Mouse (Mus musculus) liver, embryonic 12.5 days (tissue): Measurements from ENCODE around the gene D8Ertd738e. TPM values are rescaled to one million over a fixed set of nuclear protein-coding genes. Genes with fewer than 3 reads are reported as not detected.
"Not testable (repeated sequence)": the region's sequence is repeated elsewhere in the genome, so short reads cannot be mapped to it uniquely, and the experiment has no call there.

Source experiments
- ATAC-seq: fragments of 200-750 bp; cut with Nextera tagmentation; 2 replicates; pipeline ENCODE4 v1.8.0; 2017; ENCODE audit warnings: moderate number of reproducible peaks, mild to moderate bottlenecking, moderate library complexity
- H3K27ac ChIP-seq: fragments of 300-500 bp; sonication (generic); 2 replicates; pipeline ENCODE4 v1.5.1; 2016; ENCODE audit warnings: mild to moderate bottlenecking
- H3K27me3 ChIP-seq: fragments of 300-500 bp; sonication (generic); replicated peaks from 2 replicates; pipeline ENCODE4 v1.6.1; 2016; ENCODE audit warnings: mild to moderate bottlenecking, moderate library complexity
- H3K36me3 ChIP-seq: fragments of 300-500 bp; sonication (generic); 2 replicates; pipeline ENCODE4 v1.6.1; 2016; ENCODE audit warnings: mild to moderate bottlenecking, moderate library complexity
- H3K4me1 ChIP-seq: fragments of 300-500 bp; sonication (generic); 2 replicates; pipeline ENCODE4 v1.6.1; 2016
- H3K4me2 ChIP-seq: fragments of 300-500 bp; sonication (generic); 2 replicates; pipeline ENCODE4 v1.6.1; 2016; ENCODE audit warnings: mild to moderate bottlenecking, moderate library complexity
- H3K4me3 ChIP-seq: fragments of 300-500 bp; sonication (generic); 2 replicates; pipeline ENCODE4 v1.5.1; 2016; ENCODE audit warnings: mild to moderate bottlenecking, moderate library complexity
- H3K9ac ChIP-seq: fragments of 300-500 bp; sonication (generic); 2 replicates; pipeline ENCODE4 v1.6.1; 2016; ENCODE audit warnings: mild to moderate bottlenecking, moderate library complexity
- H3K9me3 ChIP-seq: fragments of 300-500 bp; sonication (generic); replicated peaks from 2 replicates; pipeline ENCODE4 v1.6.1; 2016; ENCODE audit warnings: mild to moderate bottlenecking, moderate library complexity
- WGBS: fragments of 180-500 bp; shearing (Covaris S2); methylation state at CpG from one replicate; pipeline ENCODE4 v1.1.7; 2016; ENCODE audit not compliant: insufficient replicate concordance; 5-methylcytosine and 5-hydroxymethylcytosine counted together
- polyA plus RNA-seq: library from polyadenylated mRNA; unstranded; fragments of >200 nt; fragmentation: Nextera tagmentation; extraction: Ambion mirVana; gene quantifications from 2 replicates; pipeline ENCODE4 v1.2.1, GENCODE M21; 2016

D8Ertd738e gene
- 249 and 259 TPM in 2 replicates for polyA plus RNA-seq

GRCm38 (mm10) chr8:84249257-84250170 lies at the start of gene D8Ertd738e:
D8Ertd738e (minus strand) TSS chr8:84249719.
- no peaks in the 10 kb centered on the region for H3K9me3 ChIP-seq
- peaks cover 82% of the 10 kb centered on the region for H3K36me3 ChIP-seq
- H3K27ac ChIP-seq = peak within 1 kb of the TSS; percentile 86
- peak within 1 kb of the TSS; percentile 90 for H3K9ac ChIP-seq
- ATAC-seq = peak; percentile 91
- H3K27me3 ChIP-seq = no peaks in the 10 kb centered on the region
- H3K4me3 ChIP-seq = peak within 1 kb of the TSS; percentile 94
- 3% methylated on average over 52 of the region's 52 CpGs for WGBS
- peaks cover 26% of the 10 kb centered on the region for H3K4me1 ChIP-seq
- H3K4me2 ChIP-seq = peak within 1 kb of the TSS; percentile 85

- Histone ChIP-seq H3K27ac (no peak overlapping the region), H3K4me3 (no peak overlapping the region), H3K36me3 (no peaks in the 10 kb centered on the region), H3K9me3 (no peaks in the 10 kb centered on the region), H3K4me2 (no peak overlapping the region), H3K9ac (no peak overlapping the region), H3K4me1 (no peaks in the 10 kb centered on the region), H3K27me3 (peaks cover 38% of the 10 kb centered on the region)
- 61% methylated on average over 5 of the region's 5 CpGs for WGBS
- no peak for ATAC-seq
Measured at GRCm38 (mm10) chr8:84297029-84297785, 47.7 kb upstream of the D8Ertd738e start.

- H3K9ac ChIP-seq = no peak overlapping the region
- H3K9me3 ChIP-seq = no peaks in the 10 kb centered on the region
- H3K4me3 ChIP-seq = no peak overlapping the region
- no peaks in the 10 kb centered on the region for H3K36me3 ChIP-seq
- no peak for ATAC-seq
- 18% methylated on average over 8 of the region's 8 CpGs for WGBS
- H3K4me1 ChIP-seq = no peaks in the 10 kb centered on the region
- no peak overlapping the region for H3K27ac ChIP-seq
- H3K27me3 ChIP-seq = peaks cover 29% of the 10 kb centered on the region
- no peak overlapping the region for H3K4me2 ChIP-seq
Measured at GRCm38 (mm10) chr8:84291688-84292087, 42.2 kb upstream of the D8Ertd738e start.

- no peaks in the 10 kb centered on the region for H3K9me3 ChIP-seq
- H3K9ac ChIP-seq = no peak overlapping the region
- no peaks in the 10 kb centered on the region for H3K4me1 ChIP-seq
- no peak overlapping the region for H3K4me2 ChIP-seq
- H3K4me3 ChIP-seq = no peak overlapping the region
- no peaks in the 10 kb centered on the region for H3K36me3 ChIP-seq
- WGBS = 54% methylated on average over 5 of the region's 5 CpGs
- no peak overlapping the region for H3K27ac ChIP-seq
- no peak for ATAC-seq
- peaks cover 23% of the 10 kb centered on the region for H3K27me3 ChIP-seq
Measured at GRCm38 (mm10) chr8:84291086-84291485, 41.6 kb upstream of the D8Ertd738e start.

GRCm38 (mm10) chr8:84288892-84289291 lies 39.4 kb upstream of the D8Ertd738e start:
- H3K4me2 ChIP-seq = no peak overlapping the region
- H3K4me1 ChIP-seq = no peaks in the 10 kb centered on the region
- no peak overlapping the region for H3K9ac ChIP-seq
- H3K27ac ChIP-seq = no peak overlapping the region
- H3K4me3 ChIP-seq = no peak overlapping the region
- H3K36me3 ChIP-seq = no peaks in the 10 kb centered on the region
- H3K27me3 ChIP-seq = 0 out of 2 replicates have a peak, but pooled peaks cover 5% of the 10 kb centered on the region
- no peaks in the 10 kb centered on the region for H3K9me3 ChIP-seq
- 49% methylated on average over 2 of the region's 2 CpGs for WGBS
- no peak for ATAC-seq

GRCm38 (mm10) chr8:84285665-84286064 lies 36.1 kb upstream of the D8Ertd738e start:
- not testable (repeated sequence) for H3K9me3 ChIP-seq, ATAC-seq, H3K27me3 ChIP-seq, H3K4me3 ChIP-seq, H3K9ac ChIP-seq, H3K4me1 ChIP-seq, H3K36me3 ChIP-seq, H3K27ac ChIP-seq, H3K4me2 ChIP-seq
- WGBS = 31% methylated on average over 5 of the region's 5 CpGs

- Histone ChIP-seq H3K4me1 (no peaks in the 10 kb centered on the region), H3K27me3 (no peaks in the 10 kb centered on the region), H3K9me3 (no peaks in the 10 kb centered on the region), H3K4me3 (no peak overlapping the region), H3K27ac (no peak overlapping the region), H3K4me2 (peak overlapping the region; percentile 4; the same call in 1 of the 2 replicates), H3K9ac (0 out of 2 replicates have a peak overlapping the region, but pooled peaks have one; percentile 27), H3K36me3 (no peaks in the 10 kb centered on the region)
- WGBS = 28% methylated on average over 9 of the region's 9 CpGs
- ATAC-seq = no peak
Measured at GRCm38 (mm10) chr8:84284608-84285063, 35.1 kb upstream of the D8Ertd738e start.

- Histone ChIP-seq H3K4me1 (peaks cover 14% of the 10 kb centered on the region), H3K36me3 (no peaks in the 10 kb centered on the region), H3K4me3 (no peak overlapping the region), H3K27me3 (no peaks in the 10 kb centered on the region), H3K9me3 (no peaks in the 10 kb centered on the region), H3K27ac (no peak overlapping the region), H3K4me2 (no peak overlapping the region), H3K9ac (no peak overlapping the region)
- no peak for ATAC-seq
- 54% methylated on average over 10 of the region's 10 CpGs for WGBS
Measured at GRCm38 (mm10) chr8:84280777-84281176, 31.3 kb upstream of the D8Ertd738e start.

- H3K9ac ChIP-seq = no peak overlapping the region
- peaks cover 14% of the 10 kb centered on the region for H3K4me1 ChIP-seq
- H3K36me3 ChIP-seq = no peaks in the 10 kb centered on the region
- WGBS = 18% methylated on average over 1 of the region's 1 CpGs
- H3K4me2 ChIP-seq = no peak overlapping the region
- no peak overlapping the region for H3K4me3 ChIP-seq
- H3K9me3 ChIP-seq = no peaks in the 10 kb centered on the region
- H3K27me3 ChIP-seq = no peaks in the 10 kb centered on the region
- peak overlapping the region; percentile 27; the same call in 1 of the 2 replicates for H3K27ac ChIP-seq
- no peak for ATAC-seq
Measured at GRCm38 (mm10) chr8:84276447-84276846, 26.9 kb upstream of the D8Ertd738e start.

- peaks cover 26% of the 10 kb centered on the region for H3K4me1 ChIP-seq
- H3K9ac ChIP-seq = no peak overlapping the region
- H3K36me3 ChIP-seq = no peaks in the 10 kb centered on the region
- ATAC-seq = no peak
- H3K9me3 ChIP-seq = no peaks in the 10 kb centered on the region
- no peak overlapping the region for H3K4me2 ChIP-seq
- 77% methylated on average over 3 of the region's 3 CpGs for WGBS
- no peak overlapping the region for H3K4me3 ChIP-seq
- no peaks in the 10 kb centered on the region for H3K27me3 ChIP-seq
- H3K27ac ChIP-seq = no peak overlapping the region
Measured at GRCm38 (mm10) chr8:84273968-84274367, 24.4 kb upstream of the D8Ertd738e start.

- WGBS = 58% methylated on average over 4 of the region's 4 CpGs
Measured at GRCm38 (mm10) chr8:84272302-84272701, 22.8 kb upstream of the D8Ertd738e start.

More at GRCm38 (mm10) chr8:84272302-84272701, 22.8 kb upstream of the D8Ertd738e start:
- no peak for ATAC-seq
- H3K9ac ChIP-seq = no peak overlapping the region
- no peaks in the 10 kb centered on the region for H3K27me3 ChIP-seq
- H3K36me3 ChIP-seq = no peaks in the 10 kb centered on the region
- no peak overlapping the region for H3K4me2 ChIP-seq
- H3K4me3 ChIP-seq = no peak overlapping the region
- H3K9me3 ChIP-seq = no peaks in the 10 kb centered on the region
- no peak overlapping the region for H3K27ac ChIP-seq
- peaks cover 22% of the 10 kb centered on the region for H3K4me1 ChIP-seq
